Mouse (Mus musculus) heart, postnatal 0 days (tissue): ENCODE data around the gene Gbp3. TPM values are rescaled to one million over a fixed set of nuclear protein-coding genes. Genes with fewer than 3 reads are reported as not detected.

Source experiments
- ATAC-seq: fragments of 200-750 bp; cut with Nextera tagmentation; 2 replicates; pipeline ENCODE4 v1.8.0; 2017; ENCODE audit warnings: low read depth, moderate number of reproducible peaks, moderate library complexity; ENCODE audit not compliant: insufficient read depth
- DNase-seq: peaks from one replicate; pipeline ENCODE4 v3.0.0-alpha.2; 2016; ENCODE audit warnings: low spot score
- H3K27ac ChIP-seq: fragments of 300-500 bp; sonication (generic); 2 replicates; pipeline ENCODE4 v1.5.1; 2014; ENCODE audit warnings: low read depth, mild to moderate bottlenecking
- H3K27me3 ChIP-seq: fragments of 300-500 bp; sonication (generic); 2 replicates; pipeline ENCODE4 v1.6.1; 2014; ENCODE audit warnings: low read length, mixed read lengths; ENCODE audit not compliant: control insufficient read depth, insufficient read depth
- H3K36me3 ChIP-seq: fragments of 300-500 bp; sonication (generic); replicated peaks from 2 replicates; pipeline ENCODE4 v1.6.1; 2014; ENCODE audit warnings: low read length, mixed read lengths; ENCODE audit not compliant: control insufficient read depth, insufficient read depth
- H3K4me1 ChIP-seq: fragments of 300-500 bp; sonication (generic); 2 replicates; pipeline ENCODE4 v1.6.1; 2014; ENCODE audit warnings: antibody characterized with exemption; ENCODE audit not compliant: control insufficient read depth, insufficient read depth
- H3K4me2 ChIP-seq: fragments of 300-500 bp; sonication (generic); 2 replicates; pipeline ENCODE4 v1.6.1; 2014; ENCODE audit warnings: low read depth, mild to moderate bottlenecking, low read length, moderate library complexity
- H3K4me3 ChIP-seq: fragments of 300-500 bp; sonication (generic); 2 replicates; pipeline ENCODE4 v1.5.1; 2014; ENCODE audit warnings: low read depth, low read length
- H3K9ac ChIP-seq: fragments of 300-500 bp; sonication (generic); replicated peaks from 2 replicates; pipeline ENCODE4 v1.6.1; 2014; ENCODE audit warnings: low read depth, low read length, mixed read lengths
- H3K9me3 ChIP-seq: fragments of 300-500 bp; sonication (generic); replicated peaks from 2 replicates; pipeline ENCODE4 v1.6.1; 2016; ENCODE audit warnings: low read length; ENCODE audit not compliant: control insufficient read depth
- CTCF ChIP-seq: IDR thresholded peaks from 2 replicates; pipeline ENCODE4 v1.5.1; 2016; ENCODE audit warnings: antibody characterized with exemption, control low read depth, low read depth
- EP300 ChIP-seq: IDR thresholded peaks from 2 replicates; pipeline ENCODE4 v1.6.1; 2016; ENCODE audit warnings: antibody characterized with exemption, low read depth
- WGBS: fragments of 180-500 bp; shearing (Covaris S2); extraction: QIAGEN DNeasy Blood & Tissue Kit; methylation state at CpG from one replicate; pipeline ENCODE4 v1.1.7; 2014; 5-methylcytosine and 5-hydroxymethylcytosine counted together
- polyA plus RNA-seq: library from polyadenylated mRNA; unstranded; fragments of >200 nt; fragmentation: Nextera tagmentation; extraction: Ambion mirVana; gene quantifications from 2 replicates; pipeline ENCODE4 v1.2.1, GENCODE M21; 2015
- total RNA-seq: library from RNA; depleted of rRNA; stranded (reverse); fragments of >200 nt; gene quantifications from 2 replicates; pipeline ENCODE4 v1.2.3, GENCODE M21; 2014; ENCODE audit warnings: low replicate concordance

The Gbp3 gene
- total and polyA plus RNA-seq, 2 experiments from 2014 or later = 6.0 to 14.4 TPM

DNA sequence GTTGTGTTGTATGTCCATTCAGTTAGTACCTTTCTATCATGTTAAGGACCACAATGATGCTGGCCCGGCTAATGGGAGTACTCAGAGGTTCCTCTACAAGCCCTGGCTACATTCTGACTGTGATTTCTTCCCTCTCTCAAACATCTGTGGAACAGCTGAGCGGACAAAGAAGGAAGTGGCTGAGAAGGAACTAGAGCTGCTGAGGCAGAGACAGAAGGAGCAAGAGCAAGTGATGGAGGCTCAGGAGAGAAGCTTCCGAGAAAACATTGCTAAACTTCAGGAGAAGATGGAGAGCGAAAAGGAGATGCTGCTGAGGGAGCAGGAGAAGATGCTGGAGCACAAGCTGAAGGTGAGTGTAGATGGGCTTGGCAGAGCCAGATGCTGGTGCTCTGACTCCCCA is 10.9 kb downstream of the Gbp3 start:
- Histone ChIP-seq H3K4me3 (no peak overlapping the region), H3K4me2 (no peak overlapping the region), H3K27ac (no peak overlapping the region), H3K9me3 (no peaks in the 10 kb centered on the region), H3K36me3 (no peaks in the 10 kb centered on the region), H3K27me3 (no peaks in the 10 kb centered on the region), H3K4me1 (no peaks in the 10 kb centered on the region), H3K9ac (no peak overlapping the region)
- TF ChIP-seq CTCF (no peak), EP300 (no peak)
- no peak for DNase-seq
- WGBS = 90% methylated on average over 4 of the region's 4 CpGs
- ATAC-seq = no peak

DNA sequence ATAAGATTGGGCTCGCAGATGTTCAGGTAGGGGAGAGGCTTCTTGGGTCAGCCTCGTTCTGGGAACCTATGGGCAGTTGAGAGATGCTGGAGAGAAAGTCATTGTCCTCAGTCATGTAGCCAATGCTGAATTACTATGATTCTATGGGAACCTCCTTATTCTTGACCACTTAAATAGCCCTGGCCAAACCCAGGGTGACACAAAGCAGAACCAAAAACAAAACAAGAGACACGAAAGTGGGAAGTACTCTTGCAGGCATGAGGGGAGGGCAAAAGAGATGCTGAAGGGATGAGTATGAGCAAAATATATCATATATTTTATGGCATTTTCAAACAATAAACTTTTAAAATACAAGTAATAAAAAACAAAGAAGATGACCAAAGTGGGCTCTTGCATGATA is 17.3 kb downstream of the Gbp3 start:
- no peak for TF ChIP-seq CTCF
- no peak for TF ChIP-seq EP300
- no peaks in the 10 kb centered on the region for H3K27me3 ChIP-seq
- DNase-seq (no peak), ATAC-seq (no peak)
- WGBS = 70% methylated on average over 3 of the region's 3 CpGs
- no peak overlapping the region for H3K4me3 ChIP-seq
- H3K4me2 ChIP-seq = no peak overlapping the region
- no peaks in the 10 kb centered on the region for H3K4me1 ChIP-seq
- no peak overlapping the region for H3K27ac ChIP-seq
- H3K9ac ChIP-seq = no peak overlapping the region
- H3K36me3 ChIP-seq = no peaks in the 10 kb centered on the region
- no peaks in the 10 kb centered on the region for H3K9me3 ChIP-seq

DNA sequence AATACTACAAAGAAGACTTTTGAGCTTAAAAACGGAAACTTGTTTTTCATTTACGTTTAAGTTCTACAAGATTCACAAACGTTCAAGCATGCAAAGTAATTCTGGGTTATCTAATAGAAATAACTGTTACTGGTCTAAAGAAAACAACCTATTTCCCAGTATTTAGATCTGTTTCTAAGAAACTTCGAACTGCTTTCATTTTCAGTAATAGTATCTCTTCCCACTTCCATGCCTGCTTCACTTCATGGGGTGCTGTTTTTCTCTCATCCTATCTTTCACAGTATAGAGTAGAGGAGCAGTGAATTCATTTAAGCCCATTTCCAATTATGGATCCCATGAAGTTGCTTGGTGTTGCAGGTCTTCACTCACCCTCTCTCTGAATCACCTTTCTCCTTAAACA is 18.5 kb downstream of the Gbp3 start:
- H3K27ac ChIP-seq = no peak overlapping the region
- ATAC-seq (no peak), DNase-seq (no peak)
- no peaks in the 10 kb centered on the region for H3K9me3 ChIP-seq
- H3K4me1 ChIP-seq = no peaks in the 10 kb centered on the region
- H3K4me3 ChIP-seq = no peak overlapping the region
- H3K4me2 ChIP-seq = no peak overlapping the region
- H3K36me3 ChIP-seq = no peaks in the 10 kb centered on the region
- H3K9ac ChIP-seq = no peak overlapping the region
- TF ChIP-seq CTCF = no peak
- TF ChIP-seq EP300 = no peak
- 73% methylated on average over 4 of the region's 4 CpGs for WGBS
- no peaks in the 10 kb centered on the region for H3K27me3 ChIP-seq

DNA sequence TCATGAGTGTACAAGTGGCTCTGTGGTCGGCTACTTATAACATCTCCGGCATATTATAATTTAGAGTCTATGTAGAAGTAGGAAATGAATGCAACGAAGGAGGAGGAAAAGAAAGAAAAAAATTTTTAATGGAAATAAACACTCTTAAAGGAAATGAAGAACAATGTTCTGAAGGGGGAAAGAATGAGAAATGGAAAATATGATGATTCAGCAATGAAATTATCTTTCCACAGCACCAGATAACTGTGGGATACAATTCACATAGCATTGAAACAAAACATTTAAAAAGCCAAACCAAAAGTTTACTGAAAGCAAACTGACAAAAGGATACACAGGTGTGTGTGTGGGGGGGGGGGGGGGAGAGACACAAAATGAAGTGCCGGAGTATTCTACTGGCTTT is 23.2 kb downstream of the Gbp3 start:
- no peak overlapping the region for H3K9ac ChIP-seq
- no peaks in the 10 kb centered on the region for H3K36me3 ChIP-seq
- H3K9me3 ChIP-seq = no peaks in the 10 kb centered on the region
- H3K27ac ChIP-seq = no peak overlapping the region
- H3K4me1 ChIP-seq = no peaks in the 10 kb centered on the region
- H3K4me3 ChIP-seq = no peak overlapping the region
- no peak overlapping the region for H3K4me2 ChIP-seq
- WGBS = 77% methylated on average over 4 of the region's 4 CpGs
- H3K27me3 ChIP-seq = no peaks in the 10 kb centered on the region
- no peak for ATAC-seq
- TF ChIP-seq CTCF (no peak), EP300 (no peak)
- DNase-seq = no peak

DNA sequence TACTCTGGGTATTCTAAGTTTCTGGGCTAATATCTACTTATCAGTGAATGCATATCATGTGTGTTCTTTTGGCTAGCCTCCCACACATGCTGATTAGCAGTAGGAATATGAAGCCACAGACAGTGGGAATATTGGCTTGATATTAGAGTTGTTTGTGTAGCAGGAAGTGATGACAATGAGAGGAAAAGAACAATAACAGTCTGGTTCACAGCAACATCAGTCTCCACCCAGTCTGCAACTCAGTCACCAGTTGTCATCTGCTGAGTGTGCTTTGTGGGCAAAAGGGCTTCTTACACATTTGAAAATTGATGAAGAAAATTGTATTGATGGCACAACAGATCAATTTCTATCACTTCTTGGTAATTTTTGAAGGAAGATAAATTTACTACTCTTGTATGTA is 27.6 kb downstream of the Gbp3 start:
- Histone ChIP-seq H3K27me3 (no peaks in the 10 kb centered on the region), H3K9ac (no peak overlapping the region), H3K4me1 (no peaks in the 10 kb centered on the region; the same call in 1 of the 2 replicates), H3K27ac (no peak overlapping the region), H3K36me3 (no peaks in the 10 kb centered on the region), H3K4me2 (no peak overlapping the region), H3K9me3 (no peaks in the 10 kb centered on the region), H3K4me3 (no peak overlapping the region)
- TF ChIP-seq EP300 = no peak
- DNase-seq (no peak), ATAC-seq (no peak)

DNA sequence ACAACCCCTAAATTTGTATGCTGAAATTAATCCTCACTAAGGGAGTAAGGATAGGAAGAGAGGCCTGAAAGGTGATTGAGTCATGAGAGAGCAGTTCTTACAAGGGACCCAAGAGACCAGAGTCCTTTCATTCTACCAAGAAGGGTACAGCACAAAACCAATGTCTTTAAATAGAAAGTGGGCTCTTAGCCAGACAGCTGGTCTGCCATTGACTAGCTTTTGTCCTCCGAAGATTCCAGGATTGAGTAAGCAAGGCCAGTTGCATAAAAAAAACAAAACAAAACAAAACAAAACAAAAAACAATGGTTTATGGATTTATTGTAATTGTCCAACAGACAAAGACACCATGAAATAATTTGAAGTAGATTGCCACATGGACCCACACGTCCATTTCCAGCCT is 29.1 kb downstream of the Gbp3 start:
- Histone ChIP-seq H3K36me3 (no peaks in the 10 kb centered on the region), H3K9ac (no peak overlapping the region), H3K9me3 (no peaks in the 10 kb centered on the region), H3K27me3 (no peaks in the 10 kb centered on the region), H3K27ac (no peak overlapping the region), H3K4me1 (no peaks in the 10 kb centered on the region; the same call in 1 of the 2 replicates), H3K4me2 (no peak overlapping the region), H3K4me3 (no peak overlapping the region)
- DNase-seq (no peak), ATAC-seq (no peak)
- TF ChIP-seq EP300 = no peak
- no peak for TF ChIP-seq CTCF
- WGBS = 39% methylated on average over 2 of the region's 2 CpGs
